Mouse (Mus musculus): ENCODE results near the gene Tsc22d1. TPM values are rescaled to one million over a fixed set of nuclear protein-coding genes. Genes with fewer than 3 reads are reported as not detected.
A peak's percentile ranks its signal among the peaks of the same experiment; 100 is the strongest.

The Tsc22d1 gene
- total and polyA plus RNA-seq, 3 experiments = 665 to 1,621 (median 906) TPM

- DNase-seq = no peak
Measured at GRCm38 (mm10) chr14:76518217-76518616, 103.5 kb downstream of the Tsc22d1 start.

- no peak for DNase-seq
Measured at GRCm38 (mm10) chr14:76520606-76521005, 105.8 kb downstream of the Tsc22d1 start.

GRCm38 (mm10) chr14:76521308-76521707 lies 106.5 kb downstream of the Tsc22d1 start:
- DNase-seq = no peak

- no peak for DNase-seq
Measured at GRCm38 (mm10) chr14:76523344-76523743, 108.6 kb downstream of the Tsc22d1 start.

GRCm38 (mm10) chr14:76526467-76526866 lies 111.7 kb downstream of the Tsc22d1 start:
- DNase-seq = no peak

GRCm38 (mm10) chr14:76527030-76527719 lies 112.4 kb downstream of the Tsc22d1 start:
- DNase-seq = no peak

- peak; percentile 37 for DNase-seq
Measured at GRCm38 (mm10) chr14:76527758-76528313, 113.1 kb downstream of the Tsc22d1 start.

GRCm38 (mm10) chr14:76528641-76529040 lies 113.9 kb downstream of the Tsc22d1 start:
- peak; percentile 46 for DNase-seq

GRCm38 (mm10) chr14:76531027-76531660 lies 116.4 kb downstream of the Tsc22d1 start:
- DNase-seq = no peak

- DNase-seq = no peak
Measured at GRCm38 (mm10) chr14:76532257-76533169, 117.8 kb downstream of the Tsc22d1 start.

- no peak for DNase-seq
Measured at GRCm38 (mm10) chr14:76533170-76533815, 118.5 kb downstream of the Tsc22d1 start.

GRCm38 (mm10) chr14:76535096-76535495 lies 120.3 kb downstream of the Tsc22d1 start:
- no peak for DNase-seq

GRCm38 (mm10) chr14:76536921-76537320 lies 122.2 kb downstream of the Tsc22d1 start:
- DNase-seq = peak; percentile 47

GRCm38 (mm10) chr14:76540005-76540670 lies 125.4 kb downstream of the Tsc22d1 start:
- DNase-seq = no peak

GRCm38 (mm10) chr14:76541341-76541740 lies 126.6 kb downstream of the Tsc22d1 start:
- DNase-seq = peak; percentile 65

GRCm38 (mm10) chr14:76544136-76544535 lies 129.4 kb downstream of the Tsc22d1 start:
- no peak for DNase-seq

GRCm38 (mm10) chr14:76555263-76556030 lies 140.7 kb downstream of the Tsc22d1 start:
- no peak for DNase-seq

- peak; percentile 87 for DNase-seq
Measured at GRCm38 (mm10) chr14:76556031-76556851, 141.5 kb downstream of the Tsc22d1 start.

- DNase-seq = no peak
Measured at GRCm38 (mm10) chr14:76556852-76557208, 142.1 kb downstream of the Tsc22d1 start, which contains the start of gene Serp2. Serp2 (minus strand) TSS chr14:76556889.

All from adrenal gland, adult 2 months (tissue).